Mouse (Mus musculus) forebrain, embryonic 14.5 days (tissue): ENCODE measurements around the gene Hmcn2. TPM values are rescaled to one million over a fixed set of nuclear protein-coding genes. Genes with fewer than 3 reads are reported as not detected.
A peak's percentile ranks its signal among the peaks of the same experiment; 100 is the strongest.

ENCODE experiments used
- ATAC-seq: fragments of 200-750 bp; cut with Nextera tagmentation; 2 replicates; pipeline ENCODE4 v1.8.0; 2017; ENCODE audit warnings: mild to moderate bottlenecking, moderate library complexity
- DNase-seq: peaks from one replicate; pipeline ENCODE4 v3.0.0-alpha.2; 2015; ENCODE audit warnings: low spot score
- H3K27ac ChIP-seq: fragments of 300-500 bp; sonication (generic); 2 replicates; pipeline ENCODE4 v1.5.1; 2014; ENCODE audit warnings: low read depth, mild to moderate bottlenecking, control low read depth, low read length, moderate library complexity
- H3K27me3 ChIP-seq: fragments of 300-500 bp; sonication (generic); replicated peaks from 2 replicates; pipeline ENCODE4 v1.6.1; 2014; ENCODE audit warnings: low read length, control low read depth, mixed read lengths; ENCODE audit not compliant: control insufficient read depth, insufficient read depth
- H3K36me3 ChIP-seq: fragments of 300-500 bp; sonication (generic); 2 replicates; pipeline ENCODE4 v1.6.1; 2014; ENCODE audit warnings: low read length, control low read depth; ENCODE audit not compliant: control insufficient read depth, insufficient read depth
- H3K4me1 ChIP-seq: fragments of 300-500 bp; sonication (generic); 2 replicates; pipeline ENCODE4 v1.6.1; 2014; ENCODE audit warnings: antibody characterized with exemption, low read length, control low read depth; ENCODE audit not compliant: control insufficient read depth, insufficient read depth
- H3K4me2 ChIP-seq: fragments of 300-500 bp; sonication (generic); 2 replicates; pipeline ENCODE4 v1.6.1; 2014; ENCODE audit warnings: mild to moderate bottlenecking, control low read depth, low read length
- H3K4me3 ChIP-seq: fragments of 300-500 bp; sonication (generic); 2 replicates; pipeline ENCODE4 v1.5.1; 2014; ENCODE audit warnings: low read depth, low read length, control low read depth
- H3K9ac ChIP-seq: fragments of 300-500 bp; sonication (generic); 2 replicates; pipeline ENCODE4 v1.6.1; 2014; ENCODE audit warnings: mild to moderate bottlenecking, low read length, control low read depth, moderate library complexity
- H3K9me3 ChIP-seq: fragments of 300-500 bp; sonication (generic); replicated peaks from 2 replicates; pipeline ENCODE4 v1.6.1; 2016; ENCODE audit warnings: low read length, control low read depth, mixed read lengths; ENCODE audit not compliant: control insufficient read depth
- WGBS: fragments of 180-500 bp; shearing (Covaris S2); extraction: QIAGEN DNeasy Blood & Tissue Kit; methylation state at CpG from one replicate; pipeline ENCODE4 v1.1.7; 2014; 5-methylcytosine and 5-hydroxymethylcytosine counted together
- polyA plus RNA-seq: library from polyadenylated mRNA; unstranded; fragments of >200 nt; fragmentation: Nextera tagmentation; extraction: Ambion mirVana; gene quantifications from 2 replicates; pipeline ENCODE4 v1.2.1, GENCODE M21; 2014

Hmcn2 gene
- polyA plus RNA-seq, 1 experiment from 2014 or later, result 0.17 TPM

DNA sequence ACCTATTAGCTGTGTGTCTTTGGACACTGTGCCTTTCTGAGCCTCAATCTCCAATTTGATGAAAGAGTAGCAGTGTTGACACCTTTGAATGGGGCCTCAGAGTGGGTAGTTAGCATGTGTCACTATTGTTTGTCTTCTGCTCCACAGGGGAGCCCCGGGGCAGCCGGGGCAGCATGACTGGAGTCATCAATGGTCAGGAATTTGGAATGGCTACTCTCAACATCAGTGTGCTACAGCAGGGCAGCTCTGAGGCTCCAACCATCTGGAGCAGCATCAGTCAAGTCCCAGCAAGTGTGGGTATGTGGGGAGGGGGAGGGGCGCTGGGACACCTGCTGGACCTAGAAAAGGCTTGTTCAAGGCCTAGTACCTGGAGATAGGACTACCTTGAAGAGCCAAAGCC lies 136.4 kb downstream of the Hmcn2 start:
- no peak overlapping the region for H3K27ac ChIP-seq
- no peak for ATAC-seq
- H3K36me3 ChIP-seq, result no peaks in the 10 kb centered on the region
- 40% methylated on average over 3 of the region's 3 CpGs for WGBS
- H3K9me3 ChIP-seq, result no peaks in the 10 kb centered on the region
- H3K4me1 ChIP-seq, result peaks cover 18% of the 10 kb centered on the region
- H3K4me2 ChIP-seq, result no peak overlapping the region
- H3K4me3 ChIP-seq, result no peak overlapping the region
- no peaks in the 10 kb centered on the region for H3K27me3 ChIP-seq
- no peak overlapping the region for H3K9ac ChIP-seq
- no peak for DNase-seq

DNA sequence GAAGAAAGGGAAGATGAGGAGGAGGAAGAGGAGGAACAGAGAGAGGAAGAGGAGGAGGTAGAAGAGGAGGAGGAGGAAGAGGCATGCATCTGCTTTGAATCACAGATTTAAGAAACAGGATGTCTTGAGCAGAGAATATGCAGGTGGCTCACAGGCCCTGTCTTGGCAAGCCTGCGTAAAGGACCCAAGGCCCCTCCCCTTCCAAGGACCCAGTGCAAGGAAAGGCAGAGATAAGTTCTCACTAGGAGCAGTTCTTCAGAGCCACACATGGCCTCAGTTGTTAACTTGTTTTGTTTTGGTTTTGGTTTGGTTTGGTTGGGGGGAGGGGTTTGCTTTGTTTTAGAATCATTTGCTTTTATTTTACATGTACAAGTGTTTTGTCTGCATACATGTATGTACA lies 137.3 kb downstream of the Hmcn2 start:
- H3K27ac ChIP-seq, result no peak overlapping the region
- no peaks in the 10 kb centered on the region for H3K9me3 ChIP-seq
- H3K4me3 ChIP-seq, result no peak overlapping the region
- DNase-seq (no peak), ATAC-seq (no peak)
- no peak overlapping the region for H3K4me2 ChIP-seq
- H3K9ac ChIP-seq, result no peak overlapping the region
- no peaks in the 10 kb centered on the region for H3K27me3 ChIP-seq
- no peaks in the 10 kb centered on the region for H3K36me3 ChIP-seq
- WGBS, result 70% methylated on average over 1 of the region's 1 CpGs
- peaks cover 18% of the 10 kb centered on the region for H3K4me1 ChIP-seq

DNA sequence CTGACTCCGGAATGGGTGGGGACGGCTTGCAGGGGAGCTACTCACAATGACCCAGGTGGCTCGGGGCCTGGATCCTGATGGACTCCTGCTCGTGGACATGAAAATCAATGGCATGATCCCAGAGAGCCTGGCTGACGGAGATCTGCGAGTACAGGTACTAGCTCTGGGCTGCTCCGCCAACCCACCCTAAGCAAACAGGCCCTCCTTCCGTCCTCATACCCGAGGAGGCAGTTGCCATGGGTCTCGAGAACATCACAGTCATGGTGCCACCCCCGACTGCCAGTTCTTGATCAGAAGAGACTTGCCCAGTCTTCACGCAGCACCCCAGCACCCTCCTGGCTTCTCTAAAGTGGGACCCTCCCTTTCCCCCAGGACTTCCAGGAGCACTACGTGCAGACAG lies 138.8 kb downstream of the Hmcn2 start:
- Histone ChIP-seq H3K4me1 (peaks cover 18% of the 10 kb centered on the region), H3K4me2 (no peak overlapping the region), H3K4me3 (no peak overlapping the region), H3K9ac (no peak overlapping the region), H3K27ac (no peak overlapping the region), H3K36me3 (no peaks in the 10 kb centered on the region), H3K9me3 (no peaks in the 10 kb centered on the region), H3K27me3 (no peaks in the 10 kb centered on the region)
- ATAC-seq (no peak), DNase-seq (no peak)
- 82% methylated on average over 13 of the region's 13 CpGs for WGBS

DNA sequence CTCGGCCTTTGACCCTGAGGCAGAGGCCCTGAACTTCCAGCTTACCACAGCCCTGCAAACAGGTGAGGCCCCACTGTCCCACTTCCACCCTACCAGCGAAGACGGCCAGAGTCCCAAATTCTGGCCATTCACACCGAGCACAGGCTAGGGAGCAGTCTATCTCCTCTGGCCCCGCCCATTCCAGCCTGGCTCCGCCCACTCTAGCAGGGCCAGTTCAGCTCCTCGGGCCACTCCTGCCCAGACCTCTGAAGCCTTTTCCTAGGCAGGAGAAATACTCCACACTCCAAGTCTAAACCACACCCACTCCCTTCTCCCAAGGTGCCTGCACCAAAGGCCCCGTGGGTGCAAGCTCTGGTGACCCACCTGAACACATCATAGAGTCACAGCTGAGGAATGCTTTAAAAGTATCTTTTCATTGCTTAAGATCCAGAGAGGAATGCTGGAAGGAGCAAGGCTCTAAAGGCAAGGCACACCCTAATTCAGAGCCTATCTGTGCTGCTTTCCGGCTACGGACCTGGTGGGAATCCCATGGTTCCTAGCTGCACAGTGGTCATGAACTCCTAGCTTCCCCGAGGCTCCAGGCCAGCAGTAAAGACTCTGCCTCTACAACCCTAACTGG lies 139.5 kb downstream of the Hmcn2 start:
- Histone ChIP-seq H3K4me1 (peaks cover 16% of the 10 kb centered on the region), H3K36me3 (no peaks in the 10 kb centered on the region), H3K4me2 (no peak overlapping the region), H3K4me3 (no peak overlapping the region), H3K27me3 (0 out of 2 replicates have a peak, but pooled peaks cover 6% of the 10 kb centered on the region), H3K9ac (no peak overlapping the region), H3K27ac (no peak overlapping the region), H3K9me3 (no peaks in the 10 kb centered on the region)
- ATAC-seq (no peak), DNase-seq (no peak)
- 47% methylated on average over 10 of the region's 11 CpGs for WGBS

DNA sequence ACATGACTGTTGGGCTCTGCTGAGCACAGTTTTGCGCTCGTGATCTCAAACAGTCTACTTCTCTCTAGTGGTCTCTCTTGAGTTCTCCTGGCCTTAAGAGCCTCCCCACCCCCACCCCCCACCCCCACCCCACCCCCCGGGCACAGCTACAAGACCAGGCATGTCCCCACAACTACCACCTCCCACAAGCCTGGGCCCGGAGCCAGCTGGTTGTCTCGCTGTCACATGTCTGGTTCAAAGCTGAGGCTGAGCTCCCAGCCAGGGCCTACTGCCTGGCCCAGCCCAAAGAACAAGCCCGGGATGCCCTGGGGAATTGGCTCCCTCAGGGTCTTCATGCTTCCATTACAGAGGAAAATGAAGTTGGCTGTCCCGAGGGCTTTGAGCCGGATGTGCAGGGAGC lies 140.1 kb downstream of the Hmcn2 start:
- H3K4me1 ChIP-seq, result peaks cover 10% of the 10 kb centered on the region
- ATAC-seq (peak; percentile 16; the same call in 1 of the 2 replicates), DNase-seq (peak; percentile 71)
- H3K9ac ChIP-seq, result no peak overlapping the region
- H3K4me3 ChIP-seq, result no peak overlapping the region
- H3K27ac ChIP-seq, result no peak overlapping the region
- H3K4me2 ChIP-seq, result no peak overlapping the region
- H3K9me3 ChIP-seq, result no peaks in the 10 kb centered on the region
- H3K27me3 ChIP-seq, result peaks cover 8% of the 10 kb centered on the region; the same call in 1 of the 2 replicates
- whole genome bisulfite sequencing, result 47% methylated on average over 8 of the region's 8 CpGs
- no peaks in the 10 kb centered on the region for H3K36me3 ChIP-seq

DNA sequence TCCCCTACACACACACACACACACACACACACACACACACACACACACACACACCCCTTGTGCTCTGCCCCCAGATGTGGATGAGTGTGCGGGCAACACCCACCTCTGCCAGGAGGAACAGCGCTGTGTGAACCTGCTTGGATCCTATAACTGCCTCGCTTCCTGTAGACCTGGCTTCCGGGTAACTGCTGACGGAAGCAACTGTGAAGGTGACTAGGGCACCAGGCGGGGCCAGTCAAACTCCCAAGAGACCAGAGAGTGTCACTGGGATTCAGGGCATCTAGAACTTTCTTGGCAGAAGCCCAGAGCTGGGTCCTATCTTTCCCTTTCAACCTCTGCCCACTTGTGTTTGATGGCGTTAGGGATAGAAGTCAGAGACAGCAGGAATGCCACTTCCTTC lies 141.2 kb downstream of the Hmcn2 start:
- no peak for ATAC-seq
- no peak for DNase-seq
- WGBS, result 91% methylated on average over 7 of the region's 7 CpGs

DNA sequence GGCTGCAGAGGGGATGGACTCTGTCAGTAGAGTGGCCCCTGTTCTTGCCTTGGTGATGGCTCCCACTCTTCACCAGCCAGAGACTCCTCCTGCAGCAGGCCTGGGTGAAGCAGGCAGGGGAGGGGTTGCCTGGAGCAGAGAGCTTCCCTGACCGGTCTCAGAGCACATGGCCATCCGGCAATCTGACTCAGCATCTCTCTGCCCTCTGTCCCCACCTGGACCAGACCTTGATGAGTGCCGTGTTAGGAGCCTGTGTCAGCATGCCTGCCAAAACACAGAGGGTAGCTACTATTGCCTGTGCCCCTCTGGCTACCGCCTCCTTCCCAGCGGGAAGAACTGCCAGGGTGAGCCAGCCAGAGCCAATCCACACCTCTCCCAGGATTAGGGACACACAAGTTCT lies 144.2 kb downstream of the Hmcn2 start:
- no peak for ATAC-seq
- no peak for DNase-seq
- peaks cover 31% of the 10 kb centered on the region for H3K27me3 ChIP-seq
- no peaks in the 10 kb centered on the region for H3K9me3 ChIP-seq
- H3K27ac ChIP-seq, result no peak overlapping the region
- H3K4me1 ChIP-seq, result no peaks in the 10 kb centered on the region; the same call in 1 of the 2 replicates
- no peak overlapping the region for H3K4me3 ChIP-seq
- 56% methylated on average over 5 of the region's 5 CpGs for whole genome bisulfite sequencing
- no peaks in the 10 kb centered on the region for H3K36me3 ChIP-seq
- no peak overlapping the region for H3K9ac ChIP-seq
- no peak overlapping the region for H3K4me2 ChIP-seq

More for the DNA sequence above, 141.2 kb downstream of the Hmcn2 start:
- H3K9ac ChIP-seq, result no peak overlapping the region
- no peak overlapping the region for H3K4me3 ChIP-seq
- no peaks in the 10 kb centered on the region for H3K9me3 ChIP-seq
- H3K27me3 ChIP-seq, result peaks cover 19% of the 10 kb centered on the region
- H3K4me1 ChIP-seq, result peaks cover 3% of the 10 kb centered on the region
- H3K4me2 ChIP-seq, result no peak overlapping the region
- no peaks in the 10 kb centered on the region for H3K36me3 ChIP-seq
- H3K27ac ChIP-seq, result no peak overlapping the region

DNA sequence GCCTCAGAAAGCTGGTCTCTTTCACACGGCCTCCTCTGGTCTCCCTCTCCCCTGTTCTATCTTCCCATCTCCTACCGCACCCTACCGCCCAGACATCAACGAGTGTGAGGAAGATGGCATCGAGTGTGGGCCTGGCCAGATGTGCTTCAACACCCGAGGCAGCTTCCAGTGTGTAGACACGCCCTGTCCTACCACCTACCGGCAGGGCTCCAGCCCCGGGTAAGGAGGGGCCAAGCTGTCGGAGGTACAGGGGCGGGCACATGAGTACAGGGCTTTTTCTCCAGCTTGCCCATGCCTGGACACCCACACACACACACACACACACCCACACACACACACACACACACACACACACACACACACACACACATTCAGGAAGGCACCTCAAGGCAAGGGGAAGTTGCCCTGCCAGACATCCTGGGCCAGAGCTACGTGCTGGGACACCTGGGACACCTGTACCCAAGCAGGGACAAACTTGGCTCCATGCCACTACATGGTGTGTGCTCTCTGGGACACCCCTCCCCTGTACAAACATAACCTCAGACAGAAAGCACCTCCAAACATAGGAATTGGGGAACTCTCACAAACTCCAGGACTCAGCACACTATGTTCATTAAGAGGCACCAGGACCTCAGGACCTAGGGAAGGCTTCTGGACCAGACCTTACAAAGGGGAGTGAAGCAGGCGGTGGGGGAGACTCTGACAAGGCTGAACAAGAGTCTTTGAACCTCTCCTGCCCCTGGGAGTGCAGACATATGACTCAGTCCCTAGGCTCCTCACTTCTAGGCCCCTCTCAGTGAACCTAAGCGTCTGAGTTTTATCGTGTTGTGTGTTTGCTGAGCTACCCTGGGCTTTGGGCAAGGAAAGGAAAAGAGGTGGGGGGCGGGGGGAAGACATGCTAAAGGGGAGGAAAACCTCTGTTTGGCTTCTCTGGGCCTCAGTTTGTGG lies 145.0 kb downstream of the Hmcn2 start:
- Histone ChIP-seq H3K27ac (no peak overlapping the region), H3K4me3 (no peak overlapping the region), H3K36me3 (no peaks in the 10 kb centered on the region), H3K4me1 (no peaks in the 10 kb centered on the region; the same call in 1 of the 2 replicates), H3K27me3 (peaks cover 34% of the 10 kb centered on the region), H3K9me3 (no peaks in the 10 kb centered on the region), H3K4me2 (peak overlapping the region; percentile 62), H3K9ac (no peak overlapping the region)
- DNase-seq, result no peak
- WGBS, result 42% methylated on average over 16 of the region's 16 CpGs
- ATAC-seq, result no peak
